Mouse (Mus musculus) lung, postnatal 10 days (tissue): ENCODE data around the gene Gsap.
"Not testable (repeated sequence)": the region's sequence is repeated elsewhere in the genome, so short reads cannot be mapped to it uniquely, and the experiment has no call there.

Experiments
- DNase-seq: peaks from one replicate; pipeline ENCODE4 v3.0.0; 2021

Gsap gene

DNA sequence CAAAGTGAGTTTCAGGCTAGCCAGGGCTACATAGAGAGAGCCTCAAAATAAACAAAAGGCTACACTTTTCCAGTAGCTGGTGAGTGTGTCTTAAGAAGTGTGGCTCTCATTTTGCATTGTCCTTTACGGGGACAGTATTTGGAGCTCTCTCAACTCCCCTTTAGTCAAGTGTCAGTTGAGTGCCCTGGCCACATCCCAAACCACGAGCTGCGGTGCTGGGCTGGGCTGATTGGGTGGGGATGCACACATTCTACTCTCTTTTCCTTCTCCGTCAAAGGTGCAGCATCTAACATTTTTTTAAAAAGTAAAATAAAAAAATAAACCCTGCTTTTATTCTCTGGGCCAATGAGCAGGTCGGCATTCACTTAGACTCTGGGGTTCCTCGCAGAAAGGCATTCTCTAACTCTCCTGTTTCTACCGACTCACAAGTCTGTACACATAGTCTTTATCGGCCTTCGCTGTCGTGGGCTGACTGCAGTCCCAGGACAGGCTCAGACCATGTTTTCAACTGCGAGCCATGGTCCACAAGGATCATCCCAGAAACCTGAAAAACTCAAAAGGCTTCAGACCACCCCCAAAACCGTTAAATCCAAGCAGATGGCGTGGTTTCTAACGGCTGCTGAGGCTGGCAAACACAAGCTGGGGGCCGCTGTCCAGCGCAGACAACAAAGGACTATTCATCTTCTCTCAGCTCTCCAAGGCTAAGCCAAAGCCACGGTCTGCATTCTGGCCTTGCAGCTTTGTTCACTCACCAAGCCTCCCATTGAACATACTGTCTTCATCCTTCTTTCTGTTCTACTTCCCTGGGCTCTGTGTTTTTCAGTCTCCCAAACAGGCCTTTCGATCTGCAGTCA, 77.4 kb downstream of the Gsap start:
- no peak for DNase-seq

DNA sequence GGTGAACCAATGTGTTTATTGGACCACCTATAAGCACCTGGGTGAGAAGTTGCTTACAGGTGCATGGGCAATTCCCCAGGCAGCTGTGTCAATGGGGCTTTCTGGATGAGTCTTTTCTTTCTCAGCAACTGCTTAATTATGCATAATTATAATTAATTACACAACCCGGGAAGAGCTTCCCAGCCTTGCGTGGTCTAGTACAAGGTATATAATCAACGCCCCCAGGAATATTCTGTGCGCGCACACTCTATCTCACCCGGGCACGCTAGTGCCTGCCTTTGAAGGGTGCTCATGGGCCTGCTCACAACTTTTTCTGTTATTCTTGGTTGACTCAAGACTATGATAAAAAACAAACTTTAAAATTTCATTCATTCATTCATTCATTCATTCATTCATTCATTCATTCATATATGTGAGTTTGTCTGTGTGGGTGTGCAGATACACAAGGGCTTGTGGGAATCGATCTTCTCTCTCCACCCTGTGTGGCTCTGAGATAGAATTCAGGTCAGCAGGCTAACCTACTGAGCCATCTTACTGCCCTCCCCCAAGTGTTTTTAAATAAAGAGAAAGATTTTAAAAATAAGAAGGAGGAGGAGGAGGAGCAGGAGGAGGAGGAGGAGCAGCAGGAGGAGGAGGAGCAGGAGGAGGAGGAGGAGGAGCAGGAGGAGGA, 78.4 kb downstream of the Gsap start:
- DNase-seq, result no peak

DNA sequence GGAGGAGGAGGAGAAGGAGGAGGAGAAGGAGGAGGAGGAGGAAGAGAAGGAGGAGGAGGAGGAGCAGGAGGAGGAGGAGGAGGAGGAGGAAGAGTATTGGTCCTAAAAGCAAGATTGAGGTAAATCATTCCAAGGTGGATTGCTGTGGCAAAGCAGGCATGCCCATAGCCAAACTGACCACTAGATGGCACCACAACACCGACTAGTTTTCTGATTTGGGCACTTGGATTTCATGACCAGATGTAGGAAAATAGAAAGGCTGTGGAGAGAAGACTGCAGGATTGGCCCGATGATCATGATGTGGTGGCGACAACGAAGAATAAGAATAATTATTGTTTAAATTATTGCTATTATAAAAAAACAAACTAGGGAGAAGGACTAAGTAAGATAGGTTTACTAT, 79.0 kb downstream of the Gsap start:
- DNase-seq, result peak; percentile 87

GRCm38 (mm10) chr5:21267090-21267489, 81.0 kb downstream of the Gsap start:
- DNase-seq, result peak; percentile 53

GRCm38 (mm10) chr5:21269446-21269845, 83.4 kb downstream of the Gsap start:
- no peak for DNase-seq

- DNase-seq, result no peak
These were observed 84.7 kb downstream of the Gsap start for GRCm38 (mm10) chr5:21270756-21271155.

DNA sequence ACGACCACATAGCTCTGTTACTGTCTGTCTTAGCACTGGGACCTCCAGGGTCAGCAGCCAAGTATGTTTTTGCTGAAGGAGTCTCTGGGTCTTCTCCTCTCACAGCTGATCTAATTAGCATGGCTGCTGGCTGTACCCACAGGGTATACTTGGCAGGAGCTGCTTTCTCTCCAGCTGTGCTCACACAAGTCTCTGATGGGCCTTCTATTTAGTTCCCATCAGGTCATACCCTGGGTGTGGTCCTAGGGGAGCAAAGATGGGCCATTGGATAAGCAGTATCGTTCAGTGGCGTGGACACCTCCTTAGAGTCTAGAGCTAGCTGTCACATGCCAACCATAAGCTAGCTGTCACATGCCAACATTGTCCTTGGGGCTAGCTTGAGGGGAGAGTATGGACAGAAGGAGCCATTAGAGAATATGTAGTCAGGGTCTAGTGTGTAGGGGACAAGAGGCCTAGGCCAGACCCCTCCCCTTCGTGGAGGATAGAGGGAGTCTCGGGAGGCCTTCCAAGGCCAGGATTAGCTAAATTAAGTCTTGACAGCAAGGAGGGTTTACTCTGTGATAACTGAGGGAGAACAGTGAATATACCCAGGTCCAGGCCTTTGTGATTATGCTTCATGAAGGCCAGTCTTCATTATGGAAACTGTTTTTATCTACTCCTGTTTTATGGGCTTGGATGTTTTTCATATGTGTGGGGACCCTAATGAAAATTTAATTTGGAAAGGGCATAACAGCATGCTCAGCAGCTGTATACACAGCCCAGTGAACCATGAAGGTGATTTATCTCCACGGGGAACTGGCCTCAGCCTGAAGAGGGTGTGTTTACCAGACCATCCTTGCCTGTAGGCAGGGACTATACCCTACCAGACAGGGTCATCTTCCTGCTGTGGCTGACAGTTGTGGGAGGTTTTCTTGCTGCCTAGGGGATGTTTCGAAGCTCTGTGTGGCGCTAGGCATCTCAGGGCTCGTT, 85.6 kb downstream of the Gsap start:
- DNase-seq, result peak; percentile 36

GRCm38 (mm10) chr5:21277685-21278084, 91.6 kb downstream of the Gsap start:
- not testable (repeated sequence) for DNase-seq

DNA sequence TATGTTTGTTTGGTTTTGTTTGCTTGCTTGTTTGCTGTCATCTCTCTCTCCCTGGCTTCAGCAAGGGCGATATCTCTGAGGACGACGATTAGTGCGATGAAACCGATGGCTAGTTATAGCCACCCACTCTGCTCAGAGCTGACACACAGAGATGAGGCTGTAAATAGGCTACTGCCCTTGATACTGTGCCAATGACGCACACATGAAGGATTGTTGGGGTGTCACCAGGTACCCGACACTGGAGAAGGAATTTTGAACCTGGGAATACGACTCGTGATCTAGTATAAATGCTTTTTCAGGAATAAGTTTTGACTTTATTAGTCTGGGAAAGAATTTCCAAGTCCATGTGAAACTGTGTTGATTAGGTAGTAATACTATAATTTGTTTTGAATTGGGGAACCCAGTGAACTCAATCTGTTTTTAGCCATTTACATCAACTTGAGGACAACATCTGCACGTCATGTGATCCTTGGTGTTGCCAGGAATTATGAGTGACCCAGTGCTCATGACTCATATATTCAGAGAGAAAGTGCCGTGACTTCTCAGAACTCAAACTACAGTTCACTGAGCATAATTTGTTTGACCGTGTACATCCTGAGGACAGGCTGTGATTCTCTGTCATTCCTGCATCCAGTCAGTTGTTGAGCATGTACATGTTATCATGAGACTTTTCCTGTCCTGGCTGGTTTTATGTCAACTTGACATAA, 97.5 kb downstream of the Gsap start:
- no peak for DNase-seq

DNA sequence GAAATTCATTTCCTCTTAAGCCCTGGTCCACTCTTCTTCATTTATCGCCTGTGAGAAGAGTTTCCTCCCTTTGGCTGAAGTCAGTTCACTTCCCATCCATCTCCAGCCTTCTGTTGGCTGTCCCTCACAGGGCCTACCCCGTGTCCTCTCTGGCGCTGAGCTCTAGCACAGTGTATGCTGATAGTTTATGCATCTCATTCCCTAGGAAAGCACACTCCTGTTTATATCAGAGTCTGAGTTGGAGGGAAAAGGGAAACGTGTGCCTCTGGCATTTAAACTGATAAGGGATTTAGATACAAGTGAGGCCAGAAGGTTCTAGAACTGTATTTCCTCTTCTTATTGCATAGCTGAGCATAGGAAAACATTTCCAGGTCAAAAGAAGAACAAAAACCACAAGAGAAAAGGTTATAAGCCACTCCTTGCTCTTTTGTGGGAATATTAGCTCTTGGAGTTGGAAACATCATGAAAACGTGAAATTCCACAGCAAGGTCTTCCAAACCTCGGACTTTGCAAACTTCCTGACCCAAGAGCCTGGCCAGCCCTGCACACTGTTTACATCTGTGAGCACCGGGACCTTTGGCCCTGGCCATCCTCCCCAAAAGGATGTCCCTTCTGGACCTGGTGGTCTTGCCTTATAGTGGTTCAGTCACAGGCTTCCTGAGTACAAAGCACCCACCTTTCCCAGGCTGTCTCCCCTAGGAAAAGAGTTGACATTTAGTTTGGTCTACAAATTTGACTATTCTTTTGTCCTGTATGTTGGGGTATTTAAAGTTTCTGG, 102.8 kb downstream of the Gsap start:
- DNase-seq, result peak; percentile 26

- no peak for DNase-seq
These were observed 104.5 kb downstream of the Gsap start for GRCm38 (mm10) chr5:21290594-21290993.

GRCm38 (mm10) chr5:21295683-21296082, 109.6 kb downstream of the Gsap start:
- DNase-seq, result no peak

GRCm38 (mm10) chr5:21299076-21299755, 113.2 kb downstream of the Gsap start:
- no peak for DNase-seq

DNA sequence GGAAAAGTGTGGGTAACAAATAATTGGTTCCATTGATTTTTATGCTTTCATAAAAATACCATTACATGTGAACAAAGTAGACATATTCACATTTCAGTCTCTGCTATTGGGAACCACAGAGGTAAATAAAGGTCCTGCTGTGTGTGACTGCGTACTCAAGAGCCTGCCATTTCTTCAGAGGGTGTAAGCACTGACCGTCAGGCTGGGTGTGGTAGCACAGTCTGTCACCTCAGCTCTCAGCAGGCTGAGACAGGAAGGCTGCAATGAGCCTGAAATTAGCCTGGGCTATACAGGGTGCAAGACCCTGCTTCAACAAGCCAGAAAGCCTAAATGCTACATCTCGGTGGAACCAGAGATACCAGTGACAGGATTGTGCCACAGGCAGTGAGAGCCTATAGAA, 114.0 kb downstream of the Gsap start:
- DNase-seq, result no peak

GRCm38 (mm10) chr5:21301011-21301410, 115.0 kb downstream of the Gsap start:
- peak; percentile 41 for DNase-seq

GRCm38 (mm10) chr5:21307165-21307564, 121.1 kb downstream of the Gsap start:
- no peak for DNase-seq

GRCm38 (mm10) chr5:21314696-21315095, 128.6 kb downstream of the Gsap start:
- no peak for DNase-seq

GRCm38 (mm10) chr5:21320138-21320537, 134.1 kb downstream of the Gsap start:
- no peak for DNase-seq

DNA sequence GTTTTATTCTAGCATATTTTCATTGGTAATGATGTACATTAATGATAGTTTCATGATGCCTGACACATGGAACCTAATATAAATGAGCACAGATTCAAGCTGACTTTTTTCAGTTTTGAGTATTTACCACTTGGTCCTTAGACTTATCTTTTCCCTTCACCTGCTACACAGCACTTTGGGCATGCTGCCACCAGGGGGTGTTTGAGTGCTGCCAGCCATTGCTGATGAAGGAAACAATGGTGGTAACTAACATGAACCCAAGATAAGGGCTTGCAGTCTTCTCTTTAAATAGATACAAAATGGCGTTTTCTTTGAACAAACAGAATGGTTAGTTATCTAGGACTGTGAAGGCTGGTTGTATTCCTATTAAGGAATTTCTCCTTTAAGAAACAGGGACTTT, 140.4 kb downstream of the Gsap start:
- peak; percentile 63 for DNase-seq

DNA sequence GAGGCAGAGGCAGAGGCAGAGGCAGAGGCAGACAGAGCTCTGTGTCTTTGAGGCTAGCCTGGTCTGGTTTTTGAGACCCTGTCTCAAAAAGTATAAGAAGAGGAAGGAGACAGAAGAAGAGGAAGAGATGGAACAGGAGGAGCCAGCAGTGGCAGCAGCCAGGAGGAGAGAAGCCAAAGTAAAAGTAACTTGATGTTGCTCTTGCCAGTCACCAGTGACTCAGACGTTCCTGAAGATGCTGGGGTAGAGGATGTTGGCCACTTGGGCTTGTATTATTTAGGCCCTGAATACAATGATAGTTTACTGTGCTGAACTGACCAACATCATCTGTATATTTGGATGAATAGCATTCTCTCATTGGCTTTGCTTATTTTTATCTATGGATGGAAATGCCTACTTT, 142.5 kb downstream of the Gsap start:
- no peak for DNase-seq
